Mouse (Mus musculus) mouse embryonic stem cell (cell line): Measurements from ENCODE around the gene Tesc.

Experiments
- in situ Hi-C, 2 experiments: fragments of 300-500 bp; cut with MboI; formaldehyde crosslinking; loops; 1 replicate in 1 of 2; 3 replicates in 1 of 2; pipeline ENCODE4 v1.14.3; 2019 to 2020; ENCODE audit warnings: low sequenced_read_pairs in 2 of 2, low pct_unique_long_range_greater_than_20kb in 1 of 2, mixed read lengths in 1 of 2; ENCODE audit not compliant: unreplicated experiment in 1 of 2

The Tesc gene

GRCm38 (mm10) chr5:118035786-118036185 is 8.2 kb downstream of the Tesc start:
- in situ Hi-C loops: no loop called here

GRCm38 (mm10) chr5:118036888-118037797 is 9.6 kb downstream of the Tesc start:
- in situ Hi-C loops: no loop called here

- in situ Hi-C loops: no loop called here
Measured at GRCm38 (mm10) chr5:118037798-118038484, 10.4 kb downstream of the Tesc start.

- in situ Hi-C loops: no loop called here
Measured at GRCm38 (mm10) chr5:118039241-118039668, 11.7 kb downstream of the Tesc start.

- in situ Hi-C loops: no loop called here
Measured at GRCm38 (mm10) chr5:118042599-118042998, 15.1 kb downstream of the Tesc start.

- in situ Hi-C loops: no loop called here
Measured at GRCm38 (mm10) chr5:118043761-118044160, 16.2 kb downstream of the Tesc start.

GRCm38 (mm10) chr5:118044907-118045306 is 17.4 kb downstream of the Tesc start:
- in situ Hi-C loops: no loop called here

- in situ Hi-C loops: no loop called here
Measured at GRCm38 (mm10) chr5:118045385-118045784, 17.8 kb downstream of the Tesc start.

- in situ Hi-C loops: no loop called here
Measured at GRCm38 (mm10) chr5:118047091-118047757, 19.7 kb downstream of the Tesc start.

- in situ Hi-C loops: no loop called here
Measured at GRCm38 (mm10) chr5:118048412-118048811, 20.9 kb downstream of the Tesc start.

GRCm38 (mm10) chr5:118048928-118049327 is 21.4 kb downstream of the Tesc start:
- in situ Hi-C loops: no loop called here

GRCm38 (mm10) chr5:118050743-118051142 is 23.2 kb downstream of the Tesc start:
- in situ Hi-C loops: no loop called here

- in situ Hi-C loops: no loop called here
Measured at GRCm38 (mm10) chr5:118051981-118052662, 24.6 kb downstream of the Tesc start.

GRCm38 (mm10) chr5:118053205-118053604 is 25.7 kb downstream of the Tesc start:
- in situ Hi-C loops: no loop called here

- in situ Hi-C loops: no loop called here
Measured at GRCm38 (mm10) chr5:118057508-118058111, 30.1 kb downstream of the Tesc start.

- in situ Hi-C loops: no loop called here
Measured at GRCm38 (mm10) chr5:118058858-118059257, 31.3 kb downstream of the Tesc start.

- in situ Hi-C loops: no loop called here
Measured at GRCm38 (mm10) chr5:118059646-118060045, 32.1 kb downstream of the Tesc start.

GRCm38 (mm10) chr5:118061391-118061790 is 33.8 kb downstream of the Tesc start:
- in situ Hi-C loops: no loop called here
